Mouse (Mus musculus): ENCODE results near the gene Ptgdr2.

GRCm38 (mm10) chr19:10904512-10904911, 32.4 kb upstream of the Ptgdr2 start:
- TF ChIP-seq POLR2A (IDR thresholded peaks at IDR 0.05; ENCODE audit: insufficient read depth, low read depth, low read length), result no peak
- TF ChIP-seq CTCF (IDR thresholded peaks at IDR 0.05), result no peak
- TF ChIP-seq EP300 (IDR thresholded peaks at IDR 0.05; ENCODE audit: insufficient read depth, low read depth, low read length), result no peak
